Mouse (Mus musculus) CH12F3 (cell line): ENCODE measurements around the gene Gm8165.
"Not testable (repeated sequence)": the region's sequence is repeated elsewhere in the genome, so short reads cannot be mapped to it uniquely, and the experiment has no call there.

Source experiments
- in situ Hi-C: fragments of 300-500 bp; cut with MboI; formaldehyde crosslinking; loops from 2 replicates; pipeline ENCODE4 v1.14.3; 2020; ENCODE audit warnings: low sequenced_read_pairs

The Gm8165 gene

DNA sequence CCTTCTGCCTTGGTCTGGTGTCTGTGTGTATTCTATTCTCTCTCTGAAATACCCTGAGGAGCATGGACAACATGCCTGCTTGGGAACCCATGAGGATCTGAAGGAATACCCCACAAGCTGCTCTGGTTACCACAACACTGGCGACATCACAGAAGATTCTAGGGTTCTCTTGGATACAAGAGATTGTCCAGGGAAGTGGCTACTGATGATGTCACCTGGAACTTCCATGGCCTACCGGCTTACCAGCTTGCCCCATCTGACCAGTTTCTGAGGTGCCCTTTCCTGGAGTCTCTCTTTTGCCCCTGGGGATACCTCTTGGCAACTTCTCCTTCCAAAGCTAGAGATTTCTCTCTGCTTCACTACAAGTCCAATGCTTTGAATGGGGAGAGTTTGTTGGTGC, at the start of gene Gm8165:
Gene Gm8165, minus strand, starts transcription at position 101 of the 400 bp plus-strand sequence.
- in situ Hi-C loops: not testable (repeated sequence)

DNA sequence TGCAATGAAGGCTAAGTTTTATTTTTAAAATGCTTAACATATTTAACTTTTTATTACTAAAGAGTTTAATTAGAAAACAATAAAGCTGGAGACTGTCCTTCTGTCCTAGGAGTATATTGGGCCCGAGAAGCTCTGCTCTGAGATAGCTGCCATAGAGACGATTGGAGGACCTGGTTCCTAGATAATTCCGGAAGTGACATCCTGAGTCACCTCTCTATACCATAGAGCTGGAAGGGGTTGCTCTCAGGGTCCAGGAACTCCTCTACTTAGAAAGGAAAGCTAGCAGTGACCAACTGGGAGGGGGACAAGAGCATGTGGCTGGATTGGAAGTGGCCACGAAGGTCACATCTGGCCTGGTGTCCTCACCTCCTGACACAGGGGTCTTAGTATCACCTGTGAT, 20.6 kb upstream of the Gm8165 start, which contains the start of gene Gm7324:
Gene Gm7324, plus strand, starts transcription at position 208 of the 400 bp plus-strand sequence.
- in situ Hi-C loops: not testable (repeated sequence)
